24 mouse cellular contexts compared by ENCODE assay signal in genomic region chr7:64791145-64791544, GRCm38 (mm10).
A peak's percentile ranks its signal among the peaks of the same experiment; 100 is the strongest.
DNase-seq lines count a peak whose midpoint lies in the region; ATAC-seq and TF ChIP-seq lines count a peak whose summit lies in the region.
"Had no signal": no experiment of that assay in that cellular context is flagged by ENCODE, and none has a peak within 500 bp of the region (broad histone marks: within the 10 kb centered on the region; RNA-seq: fewer than 3 reads in every experiment).

No protein-coding gene starts in this region.

- peak; percentile 29 for DNase-seq in embryonic facial prominence, embryonic 14.5 days (ENCODE audit: low spot score)
- DNase-seq in embryonic facial prominence, embryonic 10.5 days (ENCODE audit: low spot score): no peak
- DNase-seq in heart, adult 8-10 months (ENCODE audit: low spot score): no peak
- no peak for DNase-seq in intestine, embryonic 14.5 days (ENCODE audit: low spot score)
- DNase-seq: adrenal gland, adult 8-10 months; cerebellum, adult 11-12 months; cerebellum, adult 8-10 months; cerebellum, postnatal 10 days; cerebellum, postnatal 36 days; embryo, embryonic 11 days; gastrocnemius, postnatal 25 days; heart, adult 18-20 months; kidney, adult 2 months had no signal

- TF ChIP-seq CTCF in intestine, postnatal 0 days (IDR thresholded peaks at IDR 0.05; ENCODE audit: low read depth): no peak

- H3K9me3 ChIP-seq in embryonic facial prominence, embryonic 14.5 days (ENCODE audit: control insufficient read depth, low read length): no peaks in the 10 kb centered on the region
- no peaks in the 10 kb centered on the region for H3K9me3 ChIP-seq in embryonic facial prominence, embryonic 10.5 days
- H3K9me3 ChIP-seq in heart, embryonic 15.5 days (replicated peaks): no peaks in the 10 kb centered on the region
- no peaks in the 10 kb centered on the region for H3K9me3 ChIP-seq in intestine, embryonic 14.5 days (ENCODE audit: control insufficient read depth, low read length)
- no peaks in the 10 kb centered on the region for H3K9me3 ChIP-seq in intestine, postnatal 0 days (ENCODE audit: control insufficient read depth)
- no peaks in the 10 kb centered on the region for H3K9me3 ChIP-seq in intestine, embryonic 15.5 days
- no peaks in the 10 kb centered on the region for H3K9me3 ChIP-seq in forebrain, embryonic 12.5 days
- H3K9me3 ChIP-seq: embryonic facial prominence, embryonic 15.5 days; forebrain, embryonic 15.5 days; heart, embryonic 12.5 days had no signal

- H3K4me3 ChIP-seq in embryonic facial prominence, embryonic 14.5 days (ENCODE audit: low read depth, low read length): no peak overlapping the region
- no peak overlapping the region for H3K4me3 ChIP-seq in embryonic facial prominence, embryonic 10.5 days
- no peak overlapping the region for H3K4me3 ChIP-seq in heart, embryonic 15.5 days
- H3K4me3 ChIP-seq in intestine, embryonic 14.5 days (ENCODE audit: low read depth, low read length): no peak overlapping the region
- no peak overlapping the region for H3K4me3 ChIP-seq in intestine, postnatal 0 days (ENCODE audit: low read depth, low read length)
- no peak overlapping the region for H3K4me3 ChIP-seq in intestine, embryonic 15.5 days (replicated peaks)
- no peak overlapping the region for H3K4me3 ChIP-seq in forebrain, embryonic 12.5 days (replicated peaks)
- H3K4me3 ChIP-seq: embryonic facial prominence, embryonic 15.5 days; forebrain, embryonic 15.5 days; heart, embryonic 12.5 days had no signal

- H3K4me1 ChIP-seq in embryonic facial prominence, embryonic 14.5 days (ENCODE audit: control insufficient read depth, insufficient read depth, low read length): peaks cover 4% of the 10 kb centered on the region
- H3K4me1 ChIP-seq in embryonic facial prominence, embryonic 10.5 days: peaks cover 10% of the 10 kb centered on the region
- peaks cover 17% of the 10 kb centered on the region for H3K4me1 ChIP-seq in heart, embryonic 15.5 days (replicated peaks)
- H3K4me1 ChIP-seq in intestine, embryonic 14.5 days (replicated peaks; ENCODE audit: control insufficient read depth, insufficient read depth, low read length): peaks cover 13% of the 10 kb centered on the region
- no peaks in the 10 kb centered on the region for H3K4me1 ChIP-seq in intestine, postnatal 0 days (replicated peaks; ENCODE audit: control insufficient read depth, insufficient read depth, low read length)
- H3K4me1 ChIP-seq in intestine, embryonic 15.5 days (replicated peaks): peaks cover 8% of the 10 kb centered on the region; the same call in 1 of the 2 replicates
- H3K4me1 ChIP-seq in forebrain, embryonic 12.5 days: no peaks in the 10 kb centered on the region
- H3K4me1 ChIP-seq: forebrain, embryonic 15.5 days had no signal

- no peaks in the 10 kb centered on the region for H3K36me3 ChIP-seq in embryonic facial prominence, embryonic 14.5 days (ENCODE audit: control insufficient read depth, insufficient read depth, low read length)
- H3K36me3 ChIP-seq in embryonic facial prominence, embryonic 10.5 days (replicated peaks): no peaks in the 10 kb centered on the region
- no peaks in the 10 kb centered on the region for H3K36me3 ChIP-seq in heart, embryonic 15.5 days
- no peaks in the 10 kb centered on the region for H3K36me3 ChIP-seq in intestine, embryonic 14.5 days (ENCODE audit: control insufficient read depth, insufficient read depth, low read length)
- H3K36me3 ChIP-seq in intestine, postnatal 0 days (ENCODE audit: control insufficient read depth, insufficient read depth): no peaks in the 10 kb centered on the region
- H3K36me3 ChIP-seq in intestine, embryonic 15.5 days: no peaks in the 10 kb centered on the region
- H3K36me3 ChIP-seq in forebrain, embryonic 12.5 days (replicated peaks): no peaks in the 10 kb centered on the region
- H3K36me3 ChIP-seq: embryonic facial prominence, embryonic 15.5 days; forebrain, embryonic 15.5 days; heart, embryonic 12.5 days had no signal

- H3K9ac ChIP-seq in embryonic facial prominence, embryonic 14.5 days (ENCODE audit: low read depth, low read length): no peak overlapping the region
- H3K9ac ChIP-seq in heart, embryonic 15.5 days: no peak overlapping the region
- no peak overlapping the region for H3K9ac ChIP-seq in intestine, embryonic 14.5 days (ENCODE audit: low read length)
- H3K9ac ChIP-seq in intestine, postnatal 0 days (ENCODE audit: low read depth, low read length): no peak overlapping the region
- H3K9ac ChIP-seq in intestine, embryonic 15.5 days: no peak overlapping the region
- no peak overlapping the region for H3K9ac ChIP-seq in forebrain, embryonic 12.5 days
- H3K9ac ChIP-seq: embryonic facial prominence, embryonic 15.5 days; forebrain, embryonic 15.5 days; heart, embryonic 12.5 days; hindbrain, embryonic 14.5 days had no signal

- H3K27ac ChIP-seq in embryonic facial prominence, embryonic 14.5 days (replicated peaks; ENCODE audit: low read depth, low read length): no peak overlapping the region; the same call in 1 of the 2 replicates
- no peak overlapping the region for H3K27ac ChIP-seq in embryonic facial prominence, embryonic 10.5 days (replicated peaks)
- peak overlapping the region; percentile 45; the same call in 1 of the 2 replicates for H3K27ac ChIP-seq in heart, embryonic 15.5 days
- H3K27ac ChIP-seq in intestine, embryonic 14.5 days (ENCODE audit: low read depth): peak overlapping the region; percentile 54; the same call in 1 of the 2 replicates
- H3K27ac ChIP-seq in intestine, postnatal 0 days (ENCODE audit: low read depth, low read length): no peak overlapping the region
- no peak overlapping the region for H3K27ac ChIP-seq in intestine, embryonic 15.5 days
- no peak overlapping the region for H3K27ac ChIP-seq in forebrain, embryonic 12.5 days
- H3K27ac ChIP-seq: embryonic facial prominence, embryonic 15.5 days; forebrain, embryonic 15.5 days; hindbrain, embryonic 14.5 days; hindbrain, postnatal 0 days had no signal

- ATAC-seq in embryonic facial prominence, embryonic 14.5 days (ENCODE audit: low read depth): no peak
- ATAC-seq in heart, embryonic 15.5 days (replicated peaks; ENCODE audit: insufficient number of reproducible peaks, insufficient read depth, low FRiP score, low read depth): no peak
- ATAC-seq in intestine, embryonic 14.5 days (replicated peaks; ENCODE audit: low FRiP score, low TSS enrichment, low read depth): no peak
- no peak for ATAC-seq in intestine, postnatal 0 days
- 0 out of 2 replicates have a peak, but pooled peaks have one; percentile 55 for ATAC-seq in intestine, embryonic 15.5 days
- ATAC-seq in forebrain, embryonic 12.5 days (ENCODE audit: low FRiP score): no peak
- ATAC-seq: activated CD4-positive, CD25-positive, alpha-beta regulatory T cell, adult 4 months; forebrain, embryonic 15.5 days; hindbrain, postnatal 0 days; inflammation-experienced regulatory T-cells, adult 6 months had no signal

- no peak overlapping the region for H3K4me2 ChIP-seq in embryonic facial prominence, embryonic 14.5 days (ENCODE audit: low read depth, low read length)
- H3K4me2 ChIP-seq in heart, embryonic 15.5 days: no peak overlapping the region
- no peak overlapping the region for H3K4me2 ChIP-seq in intestine, embryonic 14.5 days (ENCODE audit: low read length)
- no peak overlapping the region; the same call in 1 of the 2 replicates for H3K4me2 ChIP-seq in intestine, postnatal 0 days (replicated peaks; ENCODE audit: low read depth)
- H3K4me2 ChIP-seq in intestine, embryonic 15.5 days (replicated peaks): no peak overlapping the region
- no peak overlapping the region for H3K4me2 ChIP-seq in forebrain, embryonic 12.5 days
- H3K4me2 ChIP-seq: embryonic facial prominence, embryonic 15.5 days; forebrain, embryonic 15.5 days; heart, embryonic 12.5 days; hindbrain, embryonic 14.5 days had no signal

- no peaks in the 10 kb centered on the region for H3K27me3 ChIP-seq in embryonic facial prominence, embryonic 14.5 days (replicated peaks; ENCODE audit: control insufficient read depth, insufficient read depth, low read length)
- no peaks in the 10 kb centered on the region; the same call in 1 of the 2 replicates for H3K27me3 ChIP-seq in embryonic facial prominence, embryonic 10.5 days (replicated peaks; ENCODE audit: low read depth, poor library complexity, severe bottlenecking)
- H3K27me3 ChIP-seq in heart, embryonic 15.5 days: no peaks in the 10 kb centered on the region
- no peaks in the 10 kb centered on the region for H3K27me3 ChIP-seq in intestine, embryonic 14.5 days (replicated peaks; ENCODE audit: control insufficient read depth, insufficient read depth, low read length)
- no peaks in the 10 kb centered on the region for H3K27me3 ChIP-seq in intestine, postnatal 0 days (replicated peaks; ENCODE audit: control insufficient read depth, insufficient read depth, low read length)
- no peaks in the 10 kb centered on the region for H3K27me3 ChIP-seq in intestine, embryonic 15.5 days (replicated peaks)
- no peaks in the 10 kb centered on the region for H3K27me3 ChIP-seq in forebrain, embryonic 12.5 days
- H3K27me3 ChIP-seq: embryonic facial prominence, embryonic 15.5 days; forebrain, embryonic 15.5 days; heart, embryonic 12.5 days had no signal

- 59% methylated on average over 9 of the region's 9 CpGs for WGBS in embryonic facial prominence, embryonic 14.5 days
- WGBS in embryonic facial prominence, embryonic 10.5 days: 86% methylated on average over 9 of the region's 9 CpGs
- WGBS in heart, embryonic 15.5 days: 61% methylated on average over 9 of the region's 9 CpGs
- WGBS in intestine, embryonic 14.5 days: 43% methylated on average over 9 of the region's 9 CpGs
- 66% methylated on average over 9 of the region's 9 CpGs for WGBS in intestine, postnatal 0 days
- WGBS in intestine, embryonic 15.5 days: 47% methylated on average over 9 of the region's 9 CpGs
- WGBS in forebrain, embryonic 12.5 days: 89% methylated on average over 9 of the region's 9 CpGs

Comparison
In these comparisons a context has a peak if more than half of its experiments do, and no peak if none do; other contexts are left out.
1. H3K27ac ChIP-seq: peak in heart, embryonic 15.5 days (single experiment) and intestine, embryonic 14.5 days (single experiment); none in embryonic facial prominence, embryonic 14.5 days (single experiment), embryonic facial prominence, embryonic 10.5 days (single experiment), intestine, postnatal 0 days (single experiment), intestine, embryonic 15.5 days (single experiment) and forebrain, embryonic 12.5 days (single experiment).